Mouse (Mus musculus) liver, postnatal 0 days (tissue): ENCODE measurements around the gene 1190005I06Rik. TPM values are rescaled to one million over a fixed set of nuclear protein-coding genes. Genes with fewer than 3 reads are reported as not detected.

Source experiments
- ATAC-seq: fragments of 200-750 bp; cut with Nextera tagmentation; 2 replicates; pipeline ENCODE4 v1.8.0; 2017; ENCODE audit warnings: mild to moderate bottlenecking, moderate library complexity
- DNase-seq: peaks from one replicate; pipeline ENCODE4 v3.0.0-alpha.2; 2016
- H3K27ac ChIP-seq: fragments of 300-500 bp; sonication (generic); 2 replicates; pipeline ENCODE4 v1.5.1; 2014; ENCODE audit warnings: antibody characterized with exemption, moderate library complexity, mild to moderate bottlenecking, low read depth
- H3K27me3 ChIP-seq: fragments of 300-500 bp; sonication (generic); 2 replicates; pipeline ENCODE4 v1.6.1; 2014; ENCODE audit warnings: low read length, control low read depth, mixed read lengths; ENCODE audit not compliant: insufficient read depth
- H3K36me3 ChIP-seq: fragments of 300-500 bp; sonication (generic); replicated peaks from 2 replicates; pipeline ENCODE4 v1.6.1; 2014; ENCODE audit warnings: mild to moderate bottlenecking, control low read depth, low read length, moderate library complexity, mixed read lengths; ENCODE audit not compliant: insufficient read depth
- H3K4me1 ChIP-seq: fragments of 300-500 bp; sonication (generic); 2 replicates; pipeline ENCODE4 v1.6.1; 2014; ENCODE audit warnings: antibody characterized with exemption, mild to moderate bottlenecking, control low read depth; ENCODE audit not compliant: insufficient read depth
- H3K4me2 ChIP-seq: fragments of 300-500 bp; sonication (generic); 2 replicates; pipeline ENCODE4 v1.6.1; 2014; ENCODE audit warnings: low read depth, mild to moderate bottlenecking, low read length, moderate library complexity, mixed read lengths
- H3K4me3 ChIP-seq: fragments of 300-500 bp; sonication (generic); 2 replicates; pipeline ENCODE4 v1.5.1; 2014; ENCODE audit warnings: low read depth, low read length
- H3K9ac ChIP-seq: fragments of 300-500 bp; sonication (generic); replicated peaks from 2 replicates; pipeline ENCODE4 v1.6.1; 2014; ENCODE audit warnings: mild to moderate bottlenecking, moderate library complexity
- H3K9me3 ChIP-seq: fragments of 300-500 bp; sonication (generic); 2 replicates; pipeline ENCODE4 v1.6.1; 2016; ENCODE audit warnings: mild to moderate bottlenecking, control low read depth, low read length, mixed read lengths
- CTCF ChIP-seq: sonication (generic); IDR thresholded peaks from 2 replicates; pipeline ENCODE4 v1.5.1; 2016; ENCODE audit warnings: antibody characterized with exemption, low read depth
- EP300 ChIP-seq: IDR thresholded peaks from 2 replicates; pipeline ENCODE4 v1.6.1; 2016; ENCODE audit warnings: antibody characterized with exemption, low read depth, mild to moderate bottlenecking
- WGBS: fragments of 180-500 bp; shearing (Covaris S2); extraction: QIAGEN DNeasy Blood & Tissue Kit; methylation state at CpG from one replicate; pipeline ENCODE4 v1.1.7; 2014; ENCODE audit not compliant: insufficient replicate concordance; 5-methylcytosine and 5-hydroxymethylcytosine counted together
- polyA plus RNA-seq: library from polyadenylated mRNA; unstranded; fragments of >200 nt; fragmentation: Nextera tagmentation; extraction: Ambion mirVana; gene quantifications from 2 replicates; pipeline ENCODE4 v1.2.1, GENCODE M21; 2015

1190005I06Rik gene
- polyA plus RNA-seq, 1 experiment from 2014 or later, result 4.8 TPM

- Histone ChIP-seq H3K4me3 (no peak overlapping the region), H3K9ac (no peak overlapping the region), H3K4me2 (no peak overlapping the region), H3K36me3 (peaks cover 100% of the 10 kb centered on the region), H3K27ac (peak overlapping the region; percentile 77), H3K4me1 (peaks cover 11% of the 10 kb centered on the region), H3K9me3 (no peaks in the 10 kb centered on the region), H3K27me3 (no peaks in the 10 kb centered on the region)
- DNase-seq, result peak; percentile 51
- TF ChIP-seq EP300, result no peak
- no peak; the same call in 1 of the 2 replicates for TF ChIP-seq CTCF
- ATAC-seq, result peak; percentile 37
- WGBS, result 81% methylated on average over 8 of the region's 8 CpGs
Observed at GRCm38 (mm10) chr8:120571561-120571960, 75.9 kb downstream of the 1190005I06Rik start.

- no peak overlapping the region for H3K9ac ChIP-seq
- H3K27ac ChIP-seq, result no peak overlapping the region
- WGBS, result 62% methylated on average over 13 of the region's 13 CpGs
- peaks cover 3% of the 10 kb centered on the region for H3K4me1 ChIP-seq
- peak; percentile 95 for TF ChIP-seq CTCF
- TF ChIP-seq EP300, result no peak
- no peaks in the 10 kb centered on the region for H3K9me3 ChIP-seq
- no peaks in the 10 kb centered on the region for H3K27me3 ChIP-seq
- peak; percentile 88 for DNase-seq
- H3K4me3 ChIP-seq, result no peak overlapping the region
- peaks cover 97% of the 10 kb centered on the region for H3K36me3 ChIP-seq
- no peak overlapping the region for H3K4me2 ChIP-seq
- ATAC-seq, result 0 out of 2 replicates have a peak, but pooled peaks have one; percentile 35
Observed at GRCm38 (mm10) chr8:120569939-120570715, 77.3 kb downstream of the 1190005I06Rik start.

GRCm38 (mm10) chr8:120569123-120569522 lies 78.3 kb downstream of the 1190005I06Rik start:
- WGBS, result 88% methylated on average over 17 of the region's 17 CpGs
- no peak overlapping the region for H3K4me2 ChIP-seq
- ATAC-seq, result no peak
- no peak overlapping the region for H3K4me3 ChIP-seq
- no peaks in the 10 kb centered on the region for H3K27me3 ChIP-seq
- no peaks in the 10 kb centered on the region for H3K9me3 ChIP-seq
- no peak overlapping the region for H3K27ac ChIP-seq
- no peak overlapping the region for H3K9ac ChIP-seq
- peaks cover 3% of the 10 kb centered on the region; the same call in 1 of the 2 replicates for H3K4me1 ChIP-seq
- TF ChIP-seq EP300, result no peak
- TF ChIP-seq CTCF, result no peak
- DNase-seq, result no peak
- peaks cover 96% of the 10 kb centered on the region for H3K36me3 ChIP-seq

GRCm38 (mm10) chr8:120568164-120568798 lies 79.2 kb downstream of the 1190005I06Rik start:
- 95% methylated on average over 37 of the region's 37 CpGs for WGBS
- Histone ChIP-seq H3K27ac (no peak overlapping the region), H3K9me3 (no peaks in the 10 kb centered on the region), H3K4me3 (no peak overlapping the region), H3K4me1 (peaks cover 7% of the 10 kb centered on the region), H3K27me3 (no peaks in the 10 kb centered on the region), H3K9ac (no peak overlapping the region), H3K36me3 (peaks cover 93% of the 10 kb centered on the region), H3K4me2 (no peak overlapping the region)
- no peak for ATAC-seq
- no peak for DNase-seq
- TF ChIP-seq EP300, result no peak
- no peak for TF ChIP-seq CTCF

- DNase-seq (no peak), ATAC-seq (no peak)
- no peak overlapping the region for H3K4me3 ChIP-seq
- H3K4me2 ChIP-seq, result no peak overlapping the region
- no peaks in the 10 kb centered on the region for H3K9me3 ChIP-seq
- no peak for TF ChIP-seq EP300
- TF ChIP-seq CTCF, result no peak
- H3K36me3 ChIP-seq, result peaks cover 93% of the 10 kb centered on the region
- no peak overlapping the region for H3K9ac ChIP-seq
- peaks cover 13% of the 10 kb centered on the region for H3K4me1 ChIP-seq
- H3K27me3 ChIP-seq, result no peaks in the 10 kb centered on the region
- H3K27ac ChIP-seq, result no peak overlapping the region
- 93% methylated on average over 17 of the region's 17 CpGs for WGBS
Observed at GRCm38 (mm10) chr8:120567731-120568130, 79.7 kb downstream of the 1190005I06Rik start.

GRCm38 (mm10) chr8:120566681-120567080 lies 80.8 kb downstream of the 1190005I06Rik start:
- Histone ChIP-seq H3K4me2 (no peak overlapping the region), H3K27me3 (no peaks in the 10 kb centered on the region), H3K4me3 (no peak overlapping the region), H3K27ac (no peak overlapping the region), H3K36me3 (peaks cover 89% of the 10 kb centered on the region), H3K9me3 (no peaks in the 10 kb centered on the region), H3K4me1 (peaks cover 16% of the 10 kb centered on the region), H3K9ac (no peak overlapping the region)
- ATAC-seq (no peak), DNase-seq (no peak)
- TF ChIP-seq CTCF, result no peak
- TF ChIP-seq EP300, result no peak
- 88% methylated on average over 8 of the region's 8 CpGs for WGBS
